8 mouse cellular contexts compared by ENCODE assay signal in the genomic region with DNA sequence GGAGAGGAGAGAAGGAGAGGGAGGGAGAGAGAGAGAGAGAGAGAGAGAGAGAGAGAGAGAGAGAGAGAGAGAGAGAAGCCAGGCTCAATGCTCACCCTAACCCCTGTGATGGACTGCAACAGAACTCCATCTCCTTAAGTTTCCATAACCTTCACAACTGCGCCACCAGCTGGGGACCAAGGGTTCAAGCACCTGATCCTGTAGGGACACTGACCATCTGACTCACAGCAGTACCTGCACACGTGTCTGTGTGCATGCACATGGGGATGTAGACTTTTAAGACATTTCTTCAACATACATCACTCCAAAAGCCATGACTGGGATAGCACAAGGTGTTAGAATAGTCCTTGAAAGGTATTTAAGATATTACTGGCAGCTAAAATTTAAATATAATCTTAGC.
DNase-seq lines count a peak whose midpoint lies in the region; ATAC-seq and TF ChIP-seq lines count a peak whose summit lies in the region.

No protein-coding gene starts in this region.

- no peak overlapping the region for H3K4me2 ChIP-seq in midbrain, embryonic 14.5 days (ENCODE audit: low read length)

- no peaks in the 10 kb centered on the region for H3K4me1 ChIP-seq in kidney, adult 2 months (ENCODE audit: control insufficient read depth, insufficient read depth, low read length)
- H3K4me1 ChIP-seq in ES-E14 (ENCODE audit: control insufficient read depth in 2 of 2, insufficient read depth in 2 of 2, low read length in 2 of 2, poor library complexity in 1 of 2), result peaks cover 2 to 7% of the 10 kb centered on the region in 2 experiments; a peak in 3 of 4 replicates
- peaks cover 6% of the 10 kb centered on the region; the same call in 1 of the 2 replicates for H3K4me1 ChIP-seq in embryonic facial prominence, embryonic 10.5 days
- H3K4me1 ChIP-seq in midbrain, embryonic 14.5 days (ENCODE audit: control insufficient read depth, insufficient read depth, low read length), result peaks cover 9% of the 10 kb centered on the region; the same call in 1 of the 2 replicates

- DNase-seq in kidney, adult 2 months, result no peak
- DNase-seq in kidney, adult 18-20 months, result no peak
- DNase-seq in 416B (ENCODE audit: low read depth) (peak; percentile 60), ES-E14 (ENCODE audit: low read depth, low spot score) (peak; percentile 72)
- DNase-seq in embryonic facial prominence, embryonic 10.5 days (ENCODE audit: low spot score), result peak; percentile 47
- peak; percentile 46 for DNase-seq in midbrain, embryonic 14.5 days
- no peak for DNase-seq in spleen, adult 12 weeks (ENCODE audit: low spot score)
- no peak for DNase-seq in frontal cortex, postnatal 36 days (ENCODE audit: low spot score in 2 of 2)

- no peaks in the 10 kb centered on the region for H3K36me3 ChIP-seq in kidney, adult 2 months (ENCODE audit: control insufficient read depth, insufficient read depth, low read length)
- H3K36me3 ChIP-seq in ES-E14 (ENCODE audit: control insufficient read depth, insufficient read depth, low read length, poor library complexity, severe bottlenecking), result no peaks in the 10 kb centered on the region
- H3K36me3 ChIP-seq in embryonic facial prominence, embryonic 10.5 days (replicated peaks), result no peaks in the 10 kb centered on the region
- H3K36me3 ChIP-seq in midbrain, embryonic 14.5 days (ENCODE audit: control insufficient read depth, insufficient read depth, low read length), result no peaks in the 10 kb centered on the region

- no peak for TF ChIP-seq POLR2A in kidney, adult 2 months (IDR thresholded peaks at IDR 0.05; ENCODE audit: low read depth, low read length)

- H3K9ac ChIP-seq in ES-E14 (ENCODE audit: insufficient read depth, low read depth, low read length, poor library complexity, severe bottlenecking), result no peak overlapping the region
- no peak overlapping the region for H3K9ac ChIP-seq in midbrain, embryonic 14.5 days (replicated peaks; ENCODE audit: low read length)

- peak; percentile 50; the same call in 1 of the 2 replicates for TF ChIP-seq CTCF in kidney, adult 2 months (conservative IDR thresholded peaks at IDR 0.05; ENCODE audit: insufficient read depth, insufficient read length, low read depth, low read length)

- H3K9me3 ChIP-seq in ES-E14 (ENCODE audit: control insufficient read depth, insufficient read depth, low read depth, low read length), result no peaks in the 10 kb centered on the region
- H3K9me3 ChIP-seq in embryonic facial prominence, embryonic 10.5 days, result no peaks in the 10 kb centered on the region
- H3K9me3 ChIP-seq in midbrain, embryonic 14.5 days (ENCODE audit: control insufficient read depth, low read length), result no peaks in the 10 kb centered on the region

- in situ Hi-C loops in ES-E14 (cut with MboI; ENCODE audit: low sequenced_read_pairs in 2 of 2, unreplicated experiment in 2 of 2), result loop anchor here in 1 of 2 experiments (10.0 kb wide), 1 partner anchor 63 kb away; no protein-coding TSS in a partner anchor

- no peaks in the 10 kb centered on the region for H3K27me3 ChIP-seq in kidney, adult 2 months (replicated peaks; ENCODE audit: control insufficient read depth, insufficient read depth, low read length)
- no peaks in the 10 kb centered on the region; the same call in none of the 2 replicates for H3K27me3 ChIP-seq in embryonic facial prominence, embryonic 10.5 days (replicated peaks; ENCODE audit: low read depth, poor library complexity, severe bottlenecking)
- H3K27me3 ChIP-seq in midbrain, embryonic 14.5 days (ENCODE audit: control insufficient read depth, insufficient read depth, low read length), result no peaks in the 10 kb centered on the region

- ATAC-seq in midbrain, embryonic 14.5 days (ENCODE audit: low FRiP score, low TSS enrichment), result peak; percentile 24; the same call in 1 of the 2 replicates

- no peak overlapping the region for H3K4me3 ChIP-seq in kidney, adult 2 months (ENCODE audit: insufficient read depth, low read depth, low read length)
- no peak overlapping the region for H3K4me3 ChIP-seq in ES-E14 (ENCODE audit: insufficient read depth in 1 of 2, low read depth in 1 of 2, low read length in 2 of 2, poor library complexity in 1 of 2, severe bottlenecking in 1 of 2)
- H3K4me3 ChIP-seq in embryonic facial prominence, embryonic 10.5 days, result no peak overlapping the region
- H3K4me3 ChIP-seq in midbrain, embryonic 14.5 days (replicated peaks; ENCODE audit: low read depth, low read length), result no peak overlapping the region

- WGBS in kidney, adult 2 months, result 9% methylated on average over 2 of the region's 2 CpGs
- WGBS in embryonic facial prominence, embryonic 10.5 days, result 18% methylated on average over 2 of the region's 2 CpGs
- 15% methylated on average over 2 of the region's 2 CpGs for WGBS in midbrain, embryonic 14.5 days

- H3K27ac ChIP-seq in kidney, adult 2 months (ENCODE audit: insufficient read depth, low read depth, low read length), result no peak overlapping the region
- no peak overlapping the region for H3K27ac ChIP-seq in ES-E14 (ENCODE audit: insufficient read depth, low read depth, low read length, poor library complexity, severe bottlenecking)
- no peak overlapping the region for H3K27ac ChIP-seq in embryonic facial prominence, embryonic 10.5 days (replicated peaks)
- H3K27ac ChIP-seq in midbrain, embryonic 14.5 days (replicated peaks; ENCODE audit: low read depth, low read length), result no peak overlapping the region

TF ChIP-seq in ES-E14, 5 proteins besides CTCF, POLR2A, EP300 and RAD21:
- TF ChIP-seq ZC3H11A (IDR thresholded peaks at IDR 0.05; ENCODE audit: borderline replicate concordance, low read depth, low read length) (peak; percentile 92), CHD2 (IDR thresholded peaks at IDR 0.05; ENCODE audit: low read depth, low read length) (no peak), HCFC1 (IDR thresholded peaks at IDR 0.05; ENCODE audit: borderline replicate concordance, insufficient read depth, low read length) (no peak), MAFK (IDR thresholded peaks at IDR 0.05; ENCODE audit: insufficient read depth, low read depth, low read length) (no peak), ZNF384 (IDR thresholded peaks at IDR 0.05; ENCODE audit: low read depth, low read length) (no peak)

Comparison
In these comparisons a context has a peak if more than half of its experiments do, and no peak if none do; other contexts are left out.
1. DNase-seq: peak in 416B (single experiment), ES-E14 (single experiment), embryonic facial prominence, embryonic 10.5 days (single experiment) and midbrain, embryonic 14.5 days (single experiment); none in kidney, adult 2 months (single experiment), kidney, adult 18-20 months (single experiment), spleen, adult 12 weeks (single experiment) and frontal cortex, postnatal 36 days (0 of 2).